Mouse (Mus musculus): ENCODE measurements around the gene Rhox7a. TPM values are rescaled to one million over a fixed set of nuclear protein-coding genes. Genes with fewer than 3 reads are reported as not detected.

Rhox7a gene
- polyA plus RNA-seq (2012; rRNA removed; ENCODE audit: low replicate concordance) = not detected in 2 replicates

GRCm38 (mm10) chrX:37831386-37831785, at the start of gene Rhox7a:
TSS of gene Rhox7a (plus strand) at chrX:37831686.

GRCm38 (mm10) chrX:37826610-37827009, 4.9 kb upstream of the Rhox7a start, which contains the start of gene Rhox6:
TSS of gene Rhox6 (plus strand) at chrX:37826910.

GRCm38 (mm10) chrX:37878844-37879243, 47.4 kb downstream of the Rhox7a start, which contains the start of gene Rhox8:
TSS of gene Rhox8 (minus strand) at chrX:37878944.

Other genes with a start within 250 kb of the Rhox7a start
- gene Rhox4f, start 224.0 kb upstream of the Rhox7a start, polyA plus RNA-seq (2012; rRNA removed; ENCODE audit: low replicate concordance) = not detected in 2 replicates
- gene Rhox3g, start 203.1 kb upstream of the Rhox7a start, polyA plus RNA-seq (2012; rRNA removed; ENCODE audit: low replicate concordance) = not detected in 2 replicates
- gene Rhox2g, start 188.2 kb upstream of the Rhox7a start, polyA plus RNA-seq (2012; rRNA removed; ENCODE audit: low replicate concordance) = not detected in 2 replicates
- gene Rhox4g, start 180.4 kb upstream of the Rhox7a start, polyA plus RNA-seq (2012; rRNA removed; ENCODE audit: low replicate concordance) = not detected in 2 replicates
- not detected in 2 replicates for gene Rhox3h, start 162.9 kb upstream of the Rhox7a start, polyA plus RNA-seq (2012; rRNA removed; ENCODE audit: low replicate concordance)
- gene Rhox2h, start 158.4 kb upstream of the Rhox7a start, polyA plus RNA-seq (2012; rRNA removed; ENCODE audit: low replicate concordance) = not detected in 2 replicates
- not detected in 2 replicates for gene Rhox5, start 26.8 kb upstream of the Rhox7a start, polyA plus RNA-seq (2012; rRNA removed; ENCODE audit: low replicate concordance)
- not detected in 2 replicates for gene Rhox6, start 4.8 kb upstream of the Rhox7a start, polyA plus RNA-seq (2012; rRNA removed; ENCODE audit: low replicate concordance)
- gene Rhox8, start 47.3 kb downstream of the Rhox7a start, polyA plus RNA-seq (2012; rRNA removed; ENCODE audit: low replicate concordance) = not detected in 2 replicates
- gene Rhox7b, start 65.5 kb downstream of the Rhox7a start, polyA plus RNA-seq (2012; rRNA removed; ENCODE audit: low replicate concordance) = not detected in 2 replicates
- not detected in 2 replicates for gene Rhox9, start 70.1 kb downstream of the Rhox7a start, polyA plus RNA-seq (2012; rRNA removed; ENCODE audit: low replicate concordance)
- gene Btg1-ps1, start 187.1 kb downstream of the Rhox7a start, polyA plus RNA-seq (2012; rRNA removed; ENCODE audit: low replicate concordance) = not detected in 2 replicates
- gene Btg1-ps2, start 211.4 kb downstream of the Rhox7a start, polyA plus RNA-seq (2012; rRNA removed; ENCODE audit: low replicate concordance) = not detected in 2 replicates
- not detected in 2 replicates for gene Rhox10, start 234.8 kb downstream of the Rhox7a start, polyA plus RNA-seq (2012; rRNA removed; ENCODE audit: low replicate concordance)

Measured in subcutaneous adipose tissue, adult 2 months (tissue).